Mouse (Mus musculus) olfactory bulb, adult 2 months (tissue): ENCODE measurements around the gene Hspa12a.

Experiments
- CTCF ChIP-seq: fragments of 200-500 bp; IDR thresholded peaks from 2 replicates; pipeline ENCODE4 v1.5.1; 2012; ENCODE audit warnings: low read depth, mild to moderate bottlenecking, low read length, moderate library complexity; ENCODE audit not compliant: insufficient read depth
- POLR2A ChIP-seq: fragments of 200-500 bp; IDR thresholded peaks from 2 replicates; pipeline ENCODE4 v1.6.1; 2012; ENCODE audit warnings: mild to moderate bottlenecking, low read depth, low read length, moderate library complexity; ENCODE audit not compliant: insufficient read depth

GRCm38 (mm10) chr19:58911386-58911785, 32.1 kb downstream of the Hspa12a start:
- TF ChIP-seq CTCF (peak; percentile 79), POLR2A (no peak)
